Mouse (Mus musculus) embryo, embryonic 10 days (tissue): ENCODE measurements around the gene Ctf2.

Experiments used
- DNase-seq: peaks from one replicate; pipeline ENCODE4 v3.0.0-alpha.2; 2015; ENCODE audit warnings: low spot score

Ctf2 gene

GRCm38 (mm10) chr7:127759716-127760115, 27.8 kb upstream of the Ctf2 start:
- DNase-seq = peak; percentile 41

GRCm38 (mm10) chr7:127753741-127754140, 21.8 kb upstream of the Ctf2 start:
- no peak for DNase-seq

- DNase-seq = no peak
Observed at GRCm38 (mm10) chr7:127753158-127753557, 21.2 kb upstream of the Ctf2 start.

- DNase-seq = no peak
Observed at GRCm38 (mm10) chr7:127752069-127752468, 20.1 kb upstream of the Ctf2 start.

- no peak for DNase-seq
Observed at GRCm38 (mm10) chr7:127751619-127752018, 19.7 kb upstream of the Ctf2 start.

GRCm38 (mm10) chr7:127750131-127751127, 18.5 kb upstream of the Ctf2 start:
- DNase-seq = peak; percentile 42

- no peak for DNase-seq
Observed at GRCm38 (mm10) chr7:127748235-127748560, 16.2 kb upstream of the Ctf2 start.

- no peak for DNase-seq
Observed at GRCm38 (mm10) chr7:127747559-127748234, 15.7 kb upstream of the Ctf2 start.

- peak; percentile 80 for DNase-seq
Observed at GRCm38 (mm10) chr7:127746494-127747491, 14.8 kb upstream of the Ctf2 start.

- peak; percentile 98 for DNase-seq
Observed at GRCm38 (mm10) chr7:127745652-127746493, 13.9 kb upstream of the Ctf2 start.

- peak; percentile 97 for DNase-seq
Observed at GRCm38 (mm10) chr7:127745251-127745651, 13.3 kb upstream of the Ctf2 start.

GRCm38 (mm10) chr7:127744366-127745045, 12.5 kb upstream of the Ctf2 start, which contains the start of gene Fbxl19:
Gene Fbxl19, plus strand, starts transcription at chr7:127744543.
- peak; percentile 86 for DNase-seq

GRCm38 (mm10) chr7:127730170-127730569, 1.8 kb downstream of the Ctf2 start:
- no peak for DNase-seq

GRCm38 (mm10) chr7:127727898-127728297, 4.1 kb downstream of the Ctf2 start:
- no peak for DNase-seq

GRCm38 (mm10) chr7:127725924-127726323, 6.0 kb downstream of the Ctf2 start:
- no peak for DNase-seq

GRCm38 (mm10) chr7:127725490-127725889, 6.5 kb downstream of the Ctf2 start:
- DNase-seq = no peak

- no peak for DNase-seq
Observed at GRCm38 (mm10) chr7:127719258-127719657, 12.7 kb downstream of the Ctf2 start.

- no peak for DNase-seq
Observed at GRCm38 (mm10) chr7:127718339-127718738, 13.6 kb downstream of the Ctf2 start.

- DNase-seq = peak; percentile 75
Observed at GRCm38 (mm10) chr7:127716992-127717391, 15.0 kb downstream of the Ctf2 start.

GRCm38 (mm10) chr7:127714816-127715215, 17.1 kb downstream of the Ctf2 start:
- DNase-seq = no peak
